7 mouse cellular contexts compared by ENCODE assay signal in the genomic region with DNA sequence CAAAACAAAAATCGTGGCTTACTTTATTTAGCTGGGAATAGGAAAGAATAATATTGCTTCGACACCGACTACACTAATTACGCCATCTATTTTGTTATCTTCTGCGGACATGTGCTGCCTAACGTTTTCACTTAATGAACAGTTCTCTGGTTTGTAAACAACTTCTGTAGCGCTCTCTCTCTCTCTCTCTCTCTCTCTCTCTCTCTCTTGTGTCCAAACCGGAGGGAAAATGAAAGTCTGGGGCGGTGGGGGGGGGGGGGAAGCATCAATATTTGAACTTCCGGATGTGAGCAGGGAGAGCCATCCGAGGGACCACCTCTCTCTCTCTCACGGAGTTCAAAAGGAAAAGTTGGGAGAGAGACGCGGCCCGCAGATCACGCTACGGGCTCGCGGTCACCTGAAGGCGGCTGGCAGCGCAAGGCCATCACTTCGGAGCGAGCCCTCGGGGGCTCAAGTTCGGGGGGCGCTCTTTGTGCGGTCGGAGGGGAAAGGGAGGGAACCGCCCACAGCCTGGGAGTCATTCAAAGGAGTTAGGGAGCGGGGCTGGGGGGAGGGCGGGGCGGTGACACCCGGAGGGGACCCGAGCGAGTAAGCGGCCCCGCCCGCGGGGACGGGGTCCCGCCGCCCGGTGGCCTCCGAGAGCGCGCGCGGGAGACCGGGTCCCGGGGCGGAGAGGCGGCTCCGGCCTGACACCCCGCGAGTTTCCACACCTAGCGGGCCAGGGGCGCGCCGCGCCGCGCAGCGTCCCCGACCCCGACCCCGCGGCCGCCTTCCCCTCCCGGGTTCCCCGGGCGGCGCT. TPM values are rescaled to one million over a fixed set of nuclear protein-coding genes. Genes with fewer than 3 reads are reported as not detected.
A peak's percentile ranks its signal among the peaks of the same experiment; 100 is the strongest.
DNase-seq lines count a peak whose midpoint lies in the region; ATAC-seq and TF ChIP-seq lines count a peak whose summit lies in the region.

No protein-coding gene starts in this region.

- peak overlapping the region; percentile 100 for H3K9ac ChIP-seq in MEL (ENCODE audit: control insufficient read depth, low read depth, low read length, poor library complexity, severe bottlenecking)
- H3K9ac ChIP-seq in heart, embryonic 13.5 days, result peak overlapping the region; percentile 99

- H3K4me3 ChIP-seq in MEL (ENCODE audit: control insufficient read depth in 1 of 2, insufficient read depth in 1 of 2, low read depth in 2 of 2, low read length in 2 of 2), result peak overlapping the region; percentile 83 to 100
- H3K4me3 ChIP-seq in cortical plate, adult 2 months (ENCODE audit: insufficient read depth, low read length), result peak overlapping the region; percentile 54
- peak overlapping the region; percentile 100 for H3K4me3 ChIP-seq in heart, embryonic 13.5 days
- H3K4me3 ChIP-seq in small intestine, adult 2 months (ENCODE audit: low read depth, low read length), result peak overlapping the region; percentile 90

- peak; percentile 34 for ATAC-seq in heart, embryonic 13.5 days (ENCODE audit: extremely low read depth, insufficient number of reproducible peaks, low FRiP score, low TSS enrichment)
- ATAC-seq in megakaryocyte, adult 5-6 weeks (ENCODE audit: poor library complexity, severe bottlenecking), result peak; percentile 12

- H3K27me3 ChIP-seq in MEL (ENCODE audit: control insufficient read depth in 1 of 2, insufficient read depth in 2 of 2, low read length in 2 of 2), result no peaks in the 10 kb centered on the region
- no peaks in the 10 kb centered on the region for H3K27me3 ChIP-seq in heart, embryonic 13.5 days (replicated peaks)
- no peaks in the 10 kb centered on the region for H3K27me3 ChIP-seq in small intestine, adult 2 months (ENCODE audit: control insufficient read depth, insufficient read depth, low read length)

- no peak for TF ChIP-seq POLR2A in MEL (IDR thresholded peaks at IDR 0.05; ENCODE audit: control insufficient read depth in 1 of 2, insufficient read depth in 1 of 2, low read depth in 1 of 2, low read length in 2 of 2, poor library complexity in 1 of 2)
- TF ChIP-seq POLR2A in cortical plate, adult 2 months (IDR thresholded peaks at IDR 0.05; ENCODE audit: extremely low read depth, insufficient read depth, low read length), result no peak
- no peak for TF ChIP-seq POLR2A in small intestine, adult 2 months (IDR thresholded peaks at IDR 0.05; ENCODE audit: low read depth, low read length)

- no peak for TF ChIP-seq CTCF in MEL (IDR thresholded peaks at IDR 0.05 in 2 of 3, conservative IDR thresholded peaks at IDR 0.05 in 1 of 3; ENCODE audit: control insufficient read depth in 1 of 3, insufficient read depth in 1 of 3, low read depth in 2 of 3, low read length in 3 of 3, poor library complexity in 1 of 3, severe bottlenecking in 1 of 3)
- no peak for TF ChIP-seq CTCF in cortical plate, adult 2 months (IDR thresholded peaks at IDR 0.05; ENCODE audit: extremely low read depth, insufficient read depth, low read length)
- TF ChIP-seq CTCF in small intestine, adult 2 months (IDR thresholded peaks at IDR 0.05; ENCODE audit: extremely low read depth, insufficient read length, insufficient replicate concordance, low read depth, low read length), result no peak

- H3K4me1 ChIP-seq in MEL (ENCODE audit: control insufficient read depth in 1 of 2, insufficient read depth in 2 of 2, low read length in 2 of 2), result peaks cover 16 to 25% of the 10 kb centered on the region in 2 experiments
- H3K4me1 ChIP-seq in cortical plate, adult 2 months (ENCODE audit: control insufficient read depth, insufficient read depth, low read length), result no peaks in the 10 kb centered on the region
- H3K4me1 ChIP-seq in heart, embryonic 13.5 days, result peaks cover 12% of the 10 kb centered on the region
- H3K4me1 ChIP-seq in small intestine, adult 2 months (ENCODE audit: control insufficient read depth, insufficient read depth, insufficient read length, low read length), result no peaks in the 10 kb centered on the region

- peaks cover 2 to 41% of the 10 kb centered on the region in 2 experiments; a peak in 3 of 4 replicates for H3K36me3 ChIP-seq in MEL (ENCODE audit: control insufficient read depth in 1 of 2, insufficient read depth in 2 of 2, low read length in 2 of 2)
- H3K36me3 ChIP-seq in heart, embryonic 13.5 days, result 0 out of 2 replicates have a peak, but pooled peaks cover 3% of the 10 kb centered on the region
- peaks cover under 1% of the 10 kb centered on the region; the same call in 1 of the 2 replicates for H3K36me3 ChIP-seq in small intestine, adult 2 months (ENCODE audit: control insufficient read depth, insufficient read depth, low read length)

- peak overlapping the region; percentile 69 for H3K4me2 ChIP-seq in heart, embryonic 13.5 days

- peak; percentile 77 for DNase-seq in CD4-positive helper T cell, adult 2 months (ENCODE audit: low read depth, low spot score)
- DNase-seq in MEL (ENCODE audit: low read depth, low spot score), result peak; percentile 80
- peak; percentile 59 to 73 for DNase-seq in kidney, postnatal 4 days

- H3K9me3 ChIP-seq in MEL (replicated peaks; ENCODE audit: insufficient read depth, low read length), result no peaks in the 10 kb centered on the region
- H3K9me3 ChIP-seq in heart, embryonic 13.5 days, result no peaks in the 10 kb centered on the region

- TF ChIP-seq EP300 in MEL (IDR thresholded peaks at IDR 0.05; ENCODE audit: low read depth in 1 of 2, low read length in 2 of 2), result peak in 1 of 2 experiments; percentile 58; a peak in 2 of 4 replicates

- under 1% methylated on average over 68 of the region's 72 CpGs for WGBS in heart, embryonic 13.5 days
- WGBS in small intestine, adult 2 months, result under 1% methylated on average over 72 of the region's 72 CpGs

- H3K27ac ChIP-seq in MEL (ENCODE audit: control insufficient read depth, low read depth, low read length), result peak overlapping the region; percentile 97
- H3K27ac ChIP-seq in cortical plate, adult 2 months (ENCODE audit: insufficient read depth, low read length), result 0 out of 2 replicates have a peak overlapping the region, but pooled peaks have one; percentile 76
- peak overlapping the region; percentile 98 for H3K27ac ChIP-seq in heart, embryonic 13.5 days (replicated peaks)
- H3K27ac ChIP-seq in small intestine, adult 2 months (ENCODE audit: insufficient read depth, low read depth, low read length), result peak overlapping the region; percentile 91

- H3K79me2 ChIP-seq in MEL (ENCODE audit: control insufficient read depth, insufficient read depth, low read length, poor library complexity), result peaks cover 28% of the 10 kb centered on the region

- no peak for TF ChIP-seq RAD21 in MEL (IDR thresholded peaks at IDR 0.05; ENCODE audit: low read depth, low read length)

TF ChIP-seq in MEL, 35 proteins besides CTCF, POLR2A, EP300 and RAD21:
- no peak for TF ChIP-seq E2F4 (IDR thresholded peaks at IDR 0.05; ENCODE audit: borderline replicate concordance, low read depth, low read length)
- peak; percentile 98 for TF ChIP-seq MXI1 (IDR thresholded peaks at IDR 0.05; ENCODE audit: low read depth, low read length)
- TF ChIP-seq RCOR1 (IDR thresholded peaks at IDR 0.05; ENCODE audit: low read depth, low read length), result 0 out of 2 replicates have a peak, but pooled peaks have one; percentile 13
- peak; percentile 97 for TF ChIP-seq SIN3A (IDR thresholded peaks at IDR 0.05; ENCODE audit: low read length)
- peak; percentile 87 for TF ChIP-seq ETS1 (IDR thresholded peaks at IDR 0.05; ENCODE audit: low read depth, low read length)
- TF ChIP-seq USF1 (IDR thresholded peaks at IDR 0.05; ENCODE audit: low read depth, low read length), result no peak
- TF ChIP-seq NELFE (IDR thresholded peaks at IDR 0.05; ENCODE audit: low read depth, low read length), result no peak
- TF ChIP-seq JUND (IDR thresholded peaks at IDR 0.05; ENCODE audit: low read depth, low read length), result peak; percentile 96
- TF ChIP-seq ELF1 (IDR thresholded peaks at IDR 0.05; ENCODE audit: low read depth, low read length), result 0 out of 2 replicates have a peak, but pooled peaks have one; percentile 9
- TF ChIP-seq TAL1 (IDR thresholded peaks at IDR 0.05; ENCODE audit: low read length), result peak; percentile 64
- peak; percentile 84 for TF ChIP-seq MYC (IDR thresholded peaks at IDR 0.05; ENCODE audit: low read depth, low read length)
- no peak for TF ChIP-seq ZKSCAN1 (IDR thresholded peaks at IDR 0.05; ENCODE audit: low read depth, low read length)
- peak; percentile 72 for TF ChIP-seq HCFC1 (IDR thresholded peaks at IDR 0.05; ENCODE audit: low read depth, low read length)
- TF ChIP-seq BHLHE40 (IDR thresholded peaks at IDR 0.05; ENCODE audit: borderline replicate concordance, low read depth, low read length), result peak; percentile 39; the same call in 1 of the 2 replicates
- TF ChIP-seq MAX (IDR thresholded peaks at IDR 0.05; ENCODE audit: low read length), result peak; percentile 82
- 0 out of 2 replicates have a peak, but pooled peaks have one; percentile 39 for TF ChIP-seq TCF12 (IDR thresholded peaks at IDR 0.05; ENCODE audit: low read depth, low read length)
- TF ChIP-seq GATA1 (IDR thresholded peaks at IDR 0.05; ENCODE audit: low read depth, low read length), result peak; percentile 68

RNA-seq across cellular contexts. Expression of a gene that starts 0.8 kb away (rescaled TPM):
- 33.5 and 38.6 TPM in 2 replicates for total RNA-seq in MEL (2012; rRNA removed)
- polyA plus RNA-seq in MEL (2012; ENCODE audit: insufficient read depth in 1 of 2, insufficient read length in 2 of 2, low read depth in 1 of 2, low replicate concordance in 2 of 2, missing spikeins in 1 of 2), result 10 to 100 TPM; 34.7 to 38.8 TPM
- 12.1 TPM in 2 replicates for polyA plus RNA-seq in cortical plate, adult 2 months (2012; rRNA removed)
- 33.0 and 36.6 TPM in 2 replicates for polyA plus RNA-seq in heart, embryonic 13.5 days (2015; fragmentation: Nextera tagmentation; extraction: Ambion mirVana)
- total RNA-seq in megakaryocyte, adult 5-6 weeks (2015), result 34.1 and 39.6 TPM in 2 replicates
- total RNA-seq in megakaryocyte, adult 5-6 weeks (2017), result 45.2 and 45.5 TPM in 2 replicates
- 16.4 and 56.8 TPM in 2 replicates for polyA plus RNA-seq in small intestine, adult 2 months (2012; rRNA removed)

Comparison
In these comparisons a context has a peak if more than half of its experiments do, and no peak if none do; other contexts are left out.
1. Peak in every context shown above with its lines: DNase-seq, ATAC-seq, H3K4me3 ChIP-seq and H3K27ac ChIP-seq.